Mouse (Mus musculus) heart, adult 2 months (tissue): Measurements from ENCODE around the gene Gm45021. TPM values are rescaled to one million over a fixed set of nuclear protein-coding genes. Genes with fewer than 3 reads are reported as not detected.

Experiments used
- DNase-seq, 2 experiments: peaks; one replicate each; pipeline ENCODE4 v3.0.0; 2021
- H3K27ac ChIP-seq: fragments of 200-600 bp; 2 replicates; pipeline ENCODE4 v1.8.1; 2022
- H3K27me3 ChIP-seq: fragments of 200-500 bp; 2 replicates; pipeline ENCODE4 v1.6.1; 2012; ENCODE audit warnings: mild to moderate bottlenecking, low read length, inconsistent platforms, mixed read lengths; ENCODE audit not compliant: control insufficient read depth, insufficient read depth
- H3K36me3 ChIP-seq: fragments of 200-500 bp; 2 replicates; pipeline ENCODE4 v1.6.1; 2012; ENCODE audit warnings: low read length, inconsistent platforms; ENCODE audit not compliant: control insufficient read depth, insufficient read depth
- H3K4me1 ChIP-seq: fragments of 200-500 bp; 2 replicates; pipeline ENCODE4 v1.6.1; 2011; ENCODE audit warnings: low read length; ENCODE audit not compliant: control insufficient read depth, insufficient read depth
- H3K4me3 ChIP-seq: fragments of 200-600 bp; 2 replicates; pipeline ENCODE4 v1.8.1; 2022
- H3K79me2 ChIP-seq: fragments of 200-500 bp; replicated peaks from 2 replicates; pipeline ENCODE4 v1.6.1; 2012; ENCODE audit warnings: mild to moderate bottlenecking, inconsistent platforms, low read length, moderate library complexity, mixed read lengths; ENCODE audit not compliant: control insufficient read depth, insufficient read depth
- H3K9ac ChIP-seq: fragments of 200-500 bp; 2 replicates; pipeline ENCODE4 v1.6.1; 2012; ENCODE audit warnings: low read depth, mild to moderate bottlenecking, control low read depth, inconsistent platforms, low read length, mixed read lengths
- CTCF ChIP-seq: fragments of 200-600 bp; IDR thresholded peaks from 2 replicates; pipeline ENCODE4 v1.8.1; 2022; ENCODE audit warnings: antibody characterized with exemption, mild to moderate bottlenecking, moderate library complexity
- EP300 ChIP-seq: fragments of 200-500 bp; IDR thresholded peaks from 2 replicates; pipeline ENCODE4 v1.6.1; 2011; ENCODE audit warnings: low read depth, low read length, control low read depth; ENCODE audit not compliant: insufficient read depth
- POLR2A ChIP-seq: fragments of 200-500 bp; IDR thresholded peaks from 2 replicates; pipeline ENCODE4 v1.6.1; 2011; ENCODE audit warnings: mild to moderate bottlenecking, low read depth, low read length, control low read depth; ENCODE audit not compliant: insufficient read depth
- WGBS: fragments of 180-500 bp; shearing (Covaris S2); methylation state at CpG from one replicate; pipeline ENCODE4 v1.1.7; 2018; 5-methylcytosine and 5-hydroxymethylcytosine counted together
- intact Hi-C: fragments of 180-260 bp; cut with DNase I; formaldehyde crosslinking; loops from one replicate; pipeline ENCODE4 v1.15.1; 2025
- polyA plus RNA-seq: library from polyadenylated mRNA; depleted of rRNA; stranded (reverse); fragments of >200 nt; gene quantifications from 2 replicates; pipeline ENCODE4 v1.2.3, GENCODE M21; 2012
- total RNA-seq, 2 experiments: library from RNA; stranded (reverse); gene quantifications; 2 replicates each; pipeline ENCODE4 v1.2.3; 2021

Gm45021 gene
- total and polyA plus RNA-seq, 3 experiments = not detected

DNA sequence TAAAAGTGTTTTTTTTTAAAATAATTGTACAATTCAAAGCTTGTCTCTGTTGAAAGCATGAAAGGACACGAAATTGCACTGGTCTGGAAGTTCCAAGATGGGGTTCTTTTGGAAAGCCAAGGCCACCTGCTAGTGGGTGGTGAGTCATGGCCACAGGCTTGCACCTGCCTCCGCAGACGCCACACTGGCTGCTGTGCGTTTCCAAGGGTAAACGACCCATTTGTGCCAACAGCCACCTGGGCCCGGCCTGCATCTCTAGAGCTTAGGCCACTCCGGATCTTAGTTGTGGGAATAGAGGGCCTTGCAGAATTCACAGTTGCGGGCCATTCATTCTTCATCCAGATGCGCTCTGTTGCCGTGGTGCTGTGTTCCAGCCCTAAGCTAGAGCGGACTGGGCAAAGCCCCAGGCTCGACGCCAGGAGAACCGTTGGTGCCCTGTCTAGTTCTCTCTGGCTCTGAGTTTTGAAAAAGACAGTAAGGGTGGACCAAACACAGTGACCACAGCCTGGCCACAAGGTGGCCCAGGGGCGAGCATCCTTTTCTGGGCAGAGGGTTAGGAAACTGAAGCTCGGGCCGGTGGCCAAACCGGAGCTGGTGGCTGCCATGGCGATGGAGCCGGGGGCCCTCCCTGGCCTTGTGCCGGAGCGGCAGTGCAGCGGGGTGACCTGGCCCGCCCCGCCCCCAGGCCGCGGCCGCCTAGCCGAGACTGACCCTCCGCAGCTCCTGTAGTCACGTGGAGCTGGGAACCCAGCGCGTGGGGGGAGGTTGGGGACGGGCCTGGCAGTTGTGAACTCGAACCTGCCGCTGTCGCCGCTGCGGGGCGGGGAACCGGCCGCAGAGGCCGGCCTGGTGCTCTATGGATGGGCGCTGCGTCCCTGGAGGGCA lies 4.0 kb downstream of the Gm45021 start, which contains the start of the genes Repin1 and Gm44965:
TSS of gene Repin1 (plus strand) at position 726 of the 885 bp plus-strand sequence.
TSS of gene Gm44965 (plus strand) at position 784 of the 885 bp plus-strand sequence.
- no peak for TF ChIP-seq EP300
- peak; percentile 83 for TF ChIP-seq CTCF
- peak; percentile 62 for TF ChIP-seq POLR2A
- Histone ChIP-seq H3K4me3 (peak within 1 kb of the TSS; percentile 96), H3K79me2 (peaks cover 4% of the 10 kb centered on the region; the same call in 1 of the 2 replicates), H3K27me3 (no peaks in the 10 kb centered on the region), H3K36me3 (no peaks in the 10 kb centered on the region), H3K9ac (peak within 1 kb of the TSS; percentile 90), H3K4me1 (peaks cover 2% of the 10 kb centered on the region; the same call in 1 of the 2 replicates), H3K27ac (peak within 1 kb of the TSS; percentile 94)
- WGBS = 8% methylated on average over 45 of the region's 45 CpGs
- intact Hi-C loops = no loop called here
- DNase-seq = peak; percentile 95 to 98

DNA sequence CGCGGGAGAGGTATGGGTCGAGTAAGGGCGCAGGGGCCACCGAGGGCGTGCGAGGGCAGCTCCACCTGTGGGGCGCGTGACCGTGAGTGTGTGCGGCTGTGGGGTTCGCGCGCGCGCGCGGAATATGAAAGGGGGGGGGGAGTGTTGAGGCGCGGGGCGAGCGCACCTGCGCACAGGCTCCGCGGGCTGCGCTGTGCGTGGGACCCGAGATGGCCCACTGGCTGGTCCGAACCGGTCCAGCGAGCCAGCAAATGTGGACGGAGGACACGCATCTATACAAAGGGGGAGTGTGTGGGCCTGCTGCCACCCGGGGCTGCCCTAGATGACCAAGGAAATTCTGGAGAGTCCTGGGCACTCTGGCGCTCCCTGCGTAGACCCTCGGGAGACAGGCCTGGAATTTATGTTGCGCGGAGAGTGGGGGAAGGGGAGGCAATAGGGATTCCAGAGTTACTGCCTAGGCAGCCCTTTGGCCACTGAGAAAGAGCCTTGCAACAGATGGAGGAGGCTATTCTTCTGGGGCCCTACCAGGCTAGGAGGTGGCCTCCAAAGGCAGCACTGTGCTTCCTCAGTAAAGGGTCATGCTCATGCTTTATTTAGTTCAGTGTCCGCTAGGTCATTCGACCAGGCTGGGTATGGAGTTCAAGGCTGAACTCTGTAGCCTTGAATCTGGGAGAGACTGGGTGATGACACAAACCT lies 4.8 kb downstream of the Gm45021 start:
- Histone ChIP-seq H3K36me3 (no peaks in the 10 kb centered on the region), H3K27me3 (no peaks in the 10 kb centered on the region), H3K4me3 (peak overlapping the region; percentile 96), H3K79me2 (peaks cover 4% of the 10 kb centered on the region; the same call in 1 of the 2 replicates), H3K4me1 (peaks cover 2% of the 10 kb centered on the region; the same call in 1 of the 2 replicates), H3K27ac (peak overlapping the region; percentile 94), H3K9ac (peak overlapping the region; percentile 90)
- no peak for TF ChIP-seq POLR2A
- TF ChIP-seq EP300 = no peak
- TF ChIP-seq CTCF = no peak
- DNase-seq = peak in 1 of 2 experiments; percentile 63
- under 1% methylated on average over 41 of the region's 41 CpGs for WGBS
- intact Hi-C loops = no loop called here

DNA sequence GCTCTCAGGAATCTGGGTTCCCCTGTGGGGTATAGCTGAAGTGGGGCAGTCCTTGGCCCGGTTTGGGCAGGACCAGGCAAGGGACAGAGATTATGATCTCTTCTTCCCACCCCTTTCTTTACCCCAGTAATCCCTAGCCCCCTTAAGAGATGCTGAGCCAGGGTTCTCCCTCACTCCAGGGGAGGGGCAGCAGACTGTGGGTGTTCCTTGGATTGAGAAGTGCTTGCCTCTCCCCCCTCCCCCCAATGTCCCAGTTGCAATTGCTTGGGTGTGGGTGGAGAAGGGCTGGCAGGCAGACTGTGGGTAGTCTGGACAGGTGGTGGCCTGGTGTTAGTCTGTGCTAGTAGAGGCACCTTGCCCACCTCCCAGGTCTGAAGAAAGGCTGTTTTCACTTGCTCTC lies 5.9 kb downstream of the Gm45021 start:
- H3K36me3 ChIP-seq = no peaks in the 10 kb centered on the region
- H3K4me3 ChIP-seq = no peak overlapping the region; the same call in 1 of the 2 replicates
- no peak overlapping the region for H3K9ac ChIP-seq
- H3K27me3 ChIP-seq = no peaks in the 10 kb centered on the region
- H3K79me2 ChIP-seq = peaks cover 4% of the 10 kb centered on the region; the same call in 1 of the 2 replicates
- no peak for DNase-seq
- H3K27ac ChIP-seq = no peak overlapping the region
- WGBS = 39% methylated on average over 1 of the region's 1 CpGs
- TF ChIP-seq EP300 (no peak), CTCF (no peak), POLR2A (no peak)
- intact Hi-C loops = no loop called here
- peaks cover 2% of the 10 kb centered on the region; the same call in 1 of the 2 replicates for H3K4me1 ChIP-seq

DNA sequence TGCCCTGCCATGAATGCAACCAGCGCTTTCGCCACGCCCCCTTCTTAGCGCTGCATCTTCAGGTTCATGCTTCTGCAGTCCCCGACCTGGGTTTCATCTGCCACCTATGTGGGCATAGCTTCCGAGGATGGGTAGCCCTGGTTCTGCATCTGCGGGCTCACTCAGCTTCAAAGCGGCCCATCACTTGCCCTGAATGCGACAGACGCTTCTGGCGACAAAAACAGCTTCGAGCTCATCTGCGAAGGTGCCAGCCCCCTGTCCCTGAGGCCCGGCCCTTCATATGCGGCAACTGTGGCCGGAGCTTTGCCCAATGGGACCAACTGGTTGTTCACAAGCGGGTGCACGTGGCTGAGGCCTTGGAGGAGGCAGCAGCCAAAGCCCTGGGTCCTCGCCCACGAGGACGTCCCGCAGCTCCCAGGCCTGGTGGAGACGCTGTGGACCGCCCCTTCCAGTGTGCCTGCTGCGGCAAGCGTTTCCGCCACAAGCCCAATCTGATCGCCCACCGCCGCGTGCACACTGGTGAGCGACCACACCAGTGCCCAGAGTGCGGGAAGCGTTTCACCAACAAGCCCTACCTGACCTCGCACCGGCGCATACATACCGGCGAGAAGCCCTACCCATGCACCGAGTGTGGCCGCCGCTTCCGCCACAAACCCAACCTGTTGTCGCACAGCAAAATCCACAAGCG lies 7.3 kb downstream of the Gm45021 start:
- 95% methylated on average over 45 of the region's 45 CpGs for WGBS
- Histone ChIP-seq H3K79me2 (peaks cover 4% of the 10 kb centered on the region; the same call in 1 of the 2 replicates), H3K4me3 (no peak overlapping the region), H3K27me3 (no peaks in the 10 kb centered on the region), H3K9ac (no peak overlapping the region), H3K36me3 (no peaks in the 10 kb centered on the region), H3K27ac (no peak overlapping the region), H3K4me1 (peaks cover 2% of the 10 kb centered on the region; the same call in 1 of the 2 replicates)
- intact Hi-C loops = no loop called here
- TF ChIP-seq POLR2A (no peak), CTCF (no peak), EP300 (no peak)
- DNase-seq = no peak

DNA sequence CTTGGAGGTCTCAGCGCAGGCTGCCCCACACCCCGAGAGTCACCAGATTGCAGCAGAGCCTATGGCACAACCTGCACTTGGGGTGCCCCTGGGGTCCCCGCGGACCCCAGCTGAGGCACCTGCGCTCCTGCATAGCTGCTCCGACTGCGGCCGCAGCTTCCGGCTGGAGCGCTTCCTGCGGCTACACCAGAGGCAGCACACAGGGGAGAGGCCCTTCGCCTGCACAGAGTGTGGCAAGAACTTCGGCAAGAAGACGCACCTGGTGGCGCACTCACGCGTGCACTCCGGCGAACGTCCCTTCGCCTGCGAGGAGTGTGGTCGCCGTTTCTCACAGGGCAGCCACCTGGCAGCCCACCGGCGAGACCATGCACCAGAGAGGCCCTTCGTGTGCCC lies 7.8 kb downstream of the Gm45021 start:
- Histone ChIP-seq H3K4me1 (peaks cover 2% of the 10 kb centered on the region; the same call in 1 of the 2 replicates), H3K27me3 (no peaks in the 10 kb centered on the region), H3K79me2 (peaks cover 4% of the 10 kb centered on the region; the same call in 1 of the 2 replicates), H3K9ac (no peak overlapping the region), H3K27ac (no peak overlapping the region), H3K4me3 (no peak overlapping the region), H3K36me3 (no peaks in the 10 kb centered on the region)
- WGBS = 98% methylated on average over 27 of the region's 27 CpGs
- intact Hi-C loops = no loop called here
- TF ChIP-seq EP300 (no peak), POLR2A (no peak), CTCF (no peak)
- DNase-seq = no peak
